Mouse (Mus musculus) liver, embryonic 14.5 days (tissue): ENCODE data around the gene Aqr.

Source experiments
- CTCF ChIP-seq: IDR thresholded peaks from 2 replicates; pipeline ENCODE4 v1.5.1; 2016; ENCODE audit warnings: antibody characterized with exemption, low read depth, control low read depth
- EP300 ChIP-seq: IDR thresholded peaks from 2 replicates; pipeline ENCODE4 v1.6.1; 2016; ENCODE audit warnings: antibody characterized with exemption, low read depth

GRCm38 (mm10) chr2:114167837-114168236 lies 19.0 kb downstream of the Aqr start:
- TF ChIP-seq CTCF (no peak), EP300 (no peak)
